Mouse (Mus musculus): ENCODE results near the gene Ptpn3.

GRCm38 (mm10) chr4:57162789-57163722 is 138.6 kb downstream of the Ptpn3 start:
- TF ChIP-seq CTCF (IDR thresholded peaks at IDR 0.05; ENCODE audit: low read depth) (no peak), EP300 (IDR thresholded peaks at IDR 0.05; ENCODE audit: low read depth) (no peak)
